ENCODE assay signal across 8 mouse cellular contexts in genomic region chr13:117604073-117604472, GRCm38 (mm10). TPM values are rescaled to one million over a fixed set of nuclear protein-coding genes. Genes with fewer than 3 reads are reported as not detected.
A peak's percentile ranks its signal among the peaks of the same experiment; 100 is the strongest.
DNase-seq lines count a peak whose midpoint lies in the region; ATAC-seq and TF ChIP-seq lines count a peak whose summit lies in the region.

No protein-coding gene starts in this region.

- no peak for ATAC-seq in forebrain, embryonic 15.5 days (replicated peaks)
- no peak for ATAC-seq in hindbrain, postnatal 0 days
- ATAC-seq in midbrain, postnatal 0 days (ENCODE audit: low FRiP score): no peak

- peak overlapping the region; percentile 80 for H3K4me3 ChIP-seq in forebrain, embryonic 15.5 days
- no peak overlapping the region for H3K4me3 ChIP-seq in forebrain, embryonic 10.5 days
- H3K4me3 ChIP-seq in hindbrain, postnatal 0 days (ENCODE audit: low read length): peak overlapping the region; percentile 80
- peak overlapping the region; percentile 79 for H3K4me3 ChIP-seq in midbrain, postnatal 0 days (ENCODE audit: low read depth, low read length)

- no peaks in the 10 kb centered on the region for H3K9me3 ChIP-seq in forebrain, embryonic 15.5 days
- no peaks in the 10 kb centered on the region for H3K9me3 ChIP-seq in forebrain, embryonic 10.5 days
- H3K9me3 ChIP-seq in hindbrain, postnatal 0 days (ENCODE audit: low read length): no peaks in the 10 kb centered on the region
- H3K9me3 ChIP-seq in midbrain, postnatal 0 days (ENCODE audit: low read length): no peaks in the 10 kb centered on the region

- no peak overlapping the region for H3K27ac ChIP-seq in forebrain, embryonic 15.5 days (replicated peaks)
- H3K27ac ChIP-seq in forebrain, embryonic 10.5 days: no peak overlapping the region
- no peak overlapping the region for H3K27ac ChIP-seq in hindbrain, postnatal 0 days
- no peak overlapping the region for H3K27ac ChIP-seq in midbrain, postnatal 0 days (ENCODE audit: low read depth, low read length)

- TF ChIP-seq CTCF in hindbrain, postnatal 0 days (IDR thresholded peaks at IDR 0.05; ENCODE audit: low read depth): no peak
- TF ChIP-seq CTCF in midbrain, postnatal 0 days (IDR thresholded peaks at IDR 0.05): no peak

- 0 out of 2 replicates have a peak, but pooled peaks cover 10% of the 10 kb centered on the region for H3K27me3 ChIP-seq in forebrain, embryonic 15.5 days
- peaks cover 37% of the 10 kb centered on the region for H3K27me3 ChIP-seq in forebrain, embryonic 10.5 days (ENCODE audit: poor library complexity, severe bottlenecking)
- H3K27me3 ChIP-seq in hindbrain, postnatal 0 days (ENCODE audit: insufficient read depth, low read length): no peaks in the 10 kb centered on the region
- no peaks in the 10 kb centered on the region for H3K27me3 ChIP-seq in midbrain, postnatal 0 days (ENCODE audit: insufficient read depth, low read length)

- 31% methylated on average over 7 of the region's 7 CpGs for WGBS in forebrain, embryonic 15.5 days
- 43% methylated on average over 7 of the region's 7 CpGs for WGBS in forebrain, embryonic 10.5 days
- 21% methylated on average over 7 of the region's 7 CpGs for WGBS in hindbrain, postnatal 0 days
- 33% methylated on average over 7 of the region's 7 CpGs for whole genome bisulfite sequencing in midbrain, postnatal 0 days

- peaks cover 19% of the 10 kb centered on the region for H3K4me1 ChIP-seq in forebrain, embryonic 15.5 days
- H3K4me1 ChIP-seq in forebrain, embryonic 10.5 days: peaks cover 22% of the 10 kb centered on the region
- H3K4me1 ChIP-seq in hindbrain, postnatal 0 days (ENCODE audit: insufficient read depth, low read length): no peaks in the 10 kb centered on the region
- no peaks in the 10 kb centered on the region for H3K4me1 ChIP-seq in midbrain, postnatal 0 days (ENCODE audit: insufficient read depth, low read length)

- H3K36me3 ChIP-seq in forebrain, embryonic 15.5 days: no peaks in the 10 kb centered on the region
- H3K36me3 ChIP-seq in forebrain, embryonic 10.5 days (replicated peaks): no peaks in the 10 kb centered on the region
- H3K36me3 ChIP-seq in hindbrain, postnatal 0 days (ENCODE audit: insufficient read depth, low read length): no peaks in the 10 kb centered on the region
- no peaks in the 10 kb centered on the region for H3K36me3 ChIP-seq in midbrain, postnatal 0 days (ENCODE audit: insufficient read depth, low read length)

- no peak overlapping the region; the same call in 1 of the 2 replicates for H3K9ac ChIP-seq in forebrain, embryonic 15.5 days (replicated peaks)
- peak overlapping the region; percentile 80; the same call in 1 of the 2 replicates for H3K9ac ChIP-seq in hindbrain, postnatal 0 days (replicated peaks; ENCODE audit: low read length)
- no peak overlapping the region for H3K9ac ChIP-seq in midbrain, postnatal 0 days (replicated peaks; ENCODE audit: low read length, poor library complexity, severe bottlenecking)

- H3K4me2 ChIP-seq in forebrain, embryonic 15.5 days (replicated peaks): peak overlapping the region; percentile 82
- H3K4me2 ChIP-seq in hindbrain, postnatal 0 days (ENCODE audit: low read depth, low read length): peak overlapping the region; percentile 65
- H3K4me2 ChIP-seq in midbrain, postnatal 0 days (ENCODE audit: low read depth, low read length, poor library complexity, severe bottlenecking): peak overlapping the region; percentile 59

- DNase-seq in forebrain, embryonic 10.5 days (ENCODE audit: extremely low spot score, low spot score): no peak
- peak; percentile 52 for DNase-seq in ES-CJ7 (ENCODE audit: low read depth, low spot score)
- peak; percentile 81 for DNase-seq in embryo, embryonic 10.5 days (ENCODE audit: low spot score)
- peak; percentile 53 for DNase-seq in hindbrain, postnatal 0 days (ENCODE audit: low spot score)
- no peak for DNase-seq in midbrain, postnatal 0 days (ENCODE audit: low spot score)
- no peak for DNase-seq in layer of hippocampus, adult 18-20 months (ENCODE audit: low spot score in 2 of 2)
- DNase-seq in right cerebral cortex, adult 18-20 months: no peak

RNA-seq across cellular contexts. Expression of gene Hcn1, which starts 2.0 kb away (rescaled TPM):
- polyA plus RNA-seq in forebrain, embryonic 15.5 days (2015; fragmentation: Nextera tagmentation; extraction: Ambion mirVana): 0.56 and 0.60 TPM in 2 replicates
- 0.02 and 0.05 TPM in 2 replicates for polyA plus RNA-seq in forebrain, embryonic 10.5 days (2016; fragmentation: Nextera tagmentation; extraction: Ambion mirVana)
- 9.8 and 9.9 TPM in 2 replicates for total RNA-seq in hindbrain, postnatal 0 days (2014; rRNA removed)
- 2.6 and 2.7 TPM in 2 replicates for polyA plus RNA-seq in hindbrain, postnatal 0 days (2015; fragmentation: Nextera tagmentation; extraction: Ambion mirVana)
- total RNA-seq in midbrain, postnatal 0 days (2014; rRNA removed): 5.2 and 6.5 TPM in 2 replicates
- 0.94 and 1.1 TPM in 2 replicates for polyA plus RNA-seq in midbrain, postnatal 0 days (2015; fragmentation: Nextera tagmentation; extraction: Ambion mirVana)
- total RNA-seq in layer of hippocampus, adult 18-20 months (2021): 10 to 100 TPM; 38.2 to 38.5 TPM

Comparison
In these comparisons a context has a peak if more than half of its experiments do, and no peak if none do; other contexts are left out.
1. DNase-seq: peak in ES-CJ7 (single experiment), embryo, embryonic 10.5 days (single experiment) and hindbrain, postnatal 0 days (single experiment); none in forebrain, embryonic 10.5 days (single experiment), midbrain, postnatal 0 days (single experiment), layer of hippocampus, adult 18-20 months (0 of 2) and right cerebral cortex, adult 18-20 months (single experiment).
2. Peak in every context shown above with its lines, with median percentiles within 50 percentile points of each other: H3K4me2 ChIP-seq.